Mouse (Mus musculus) liver, postnatal 0 days (tissue): Measurements from ENCODE around the gene Zfp248. TPM values are rescaled to one million over a fixed set of nuclear protein-coding genes. Genes with fewer than 3 reads are reported as not detected.

Source experiments
- ATAC-seq: fragments of 200-750 bp; cut with Nextera tagmentation; 2 replicates; pipeline ENCODE4 v1.8.0; 2017; ENCODE audit warnings: mild to moderate bottlenecking, moderate library complexity
- DNase-seq: peaks from one replicate; pipeline ENCODE4 v3.0.0-alpha.2; 2016
- H3K27ac ChIP-seq: fragments of 300-500 bp; sonication (generic); 2 replicates; pipeline ENCODE4 v1.5.1; 2014; ENCODE audit warnings: antibody characterized with exemption, moderate library complexity, mild to moderate bottlenecking, low read depth
- H3K27me3 ChIP-seq: fragments of 300-500 bp; sonication (generic); 2 replicates; pipeline ENCODE4 v1.6.1; 2014; ENCODE audit warnings: low read length, control low read depth, mixed read lengths; ENCODE audit not compliant: insufficient read depth
- H3K36me3 ChIP-seq: fragments of 300-500 bp; sonication (generic); replicated peaks from 2 replicates; pipeline ENCODE4 v1.6.1; 2014; ENCODE audit warnings: mild to moderate bottlenecking, control low read depth, low read length, moderate library complexity, mixed read lengths; ENCODE audit not compliant: insufficient read depth
- H3K4me1 ChIP-seq: fragments of 300-500 bp; sonication (generic); 2 replicates; pipeline ENCODE4 v1.6.1; 2014; ENCODE audit warnings: antibody characterized with exemption, mild to moderate bottlenecking, control low read depth; ENCODE audit not compliant: insufficient read depth
- H3K4me2 ChIP-seq: fragments of 300-500 bp; sonication (generic); 2 replicates; pipeline ENCODE4 v1.6.1; 2014; ENCODE audit warnings: low read depth, mild to moderate bottlenecking, low read length, moderate library complexity, mixed read lengths
- H3K4me3 ChIP-seq: fragments of 300-500 bp; sonication (generic); 2 replicates; pipeline ENCODE4 v1.5.1; 2014; ENCODE audit warnings: low read depth, low read length
- H3K9ac ChIP-seq: fragments of 300-500 bp; sonication (generic); replicated peaks from 2 replicates; pipeline ENCODE4 v1.6.1; 2014; ENCODE audit warnings: mild to moderate bottlenecking, moderate library complexity
- H3K9me3 ChIP-seq: fragments of 300-500 bp; sonication (generic); 2 replicates; pipeline ENCODE4 v1.6.1; 2016; ENCODE audit warnings: mild to moderate bottlenecking, control low read depth, low read length, mixed read lengths
- CTCF ChIP-seq: sonication (generic); IDR thresholded peaks from 2 replicates; pipeline ENCODE4 v1.5.1; 2016; ENCODE audit warnings: antibody characterized with exemption, low read depth
- EP300 ChIP-seq: IDR thresholded peaks from 2 replicates; pipeline ENCODE4 v1.6.1; 2016; ENCODE audit warnings: antibody characterized with exemption, low read depth, mild to moderate bottlenecking
- WGBS: fragments of 180-500 bp; shearing (Covaris S2); extraction: QIAGEN DNeasy Blood & Tissue Kit; methylation state at CpG from one replicate; pipeline ENCODE4 v1.1.7; 2014; ENCODE audit not compliant: insufficient replicate concordance; 5-methylcytosine and 5-hydroxymethylcytosine counted together
- polyA plus RNA-seq: library from polyadenylated mRNA; unstranded; fragments of >200 nt; fragmentation: Nextera tagmentation; extraction: Ambion mirVana; gene quantifications from 2 replicates; pipeline ENCODE4 v1.2.1, GENCODE M21; 2015

Zfp248 gene
- polyA plus RNA-seq, 1 experiment from 2014 or later: 0.53 TPM

- Histone ChIP-seq H3K36me3 (peaks cover 9% of the 10 kb centered on the region), H3K27ac (no peak overlapping the region), H3K9ac (no peak overlapping the region), H3K9me3 (no peaks in the 10 kb centered on the region), H3K4me2 (no peak overlapping the region), H3K4me3 (no peak overlapping the region), H3K27me3 (no peaks in the 10 kb centered on the region), H3K4me1 (no peaks in the 10 kb centered on the region)
- WGBS: 79% methylated on average over 15 of the region's 15 CpGs
- DNase-seq (no peak), ATAC-seq (no peak)
- TF ChIP-seq EP300 (no peak), CTCF (no peak)
Observed at GRCm38 (mm10) chr6:118462069-118462705, 6.9 kb upstream of the Zfp248 start.

GRCm38 (mm10) chr6:118457726-118458125, 2.4 kb upstream of the Zfp248 start:
- TF ChIP-seq EP300: no peak
- Histone ChIP-seq H3K9me3 (no peaks in the 10 kb centered on the region), H3K36me3 (no peaks in the 10 kb centered on the region), H3K4me3 (no peak overlapping the region), H3K9ac (no peak overlapping the region), H3K27me3 (no peaks in the 10 kb centered on the region), H3K27ac (no peak overlapping the region), H3K4me1 (peaks cover 3% of the 10 kb centered on the region; the same call in 1 of the 2 replicates), H3K4me2 (no peak overlapping the region)
- 83% methylated on average over 1 of the region's 1 CpGs for WGBS
- DNase-seq: no peak
- ATAC-seq: no peak

GRCm38 (mm10) chr6:118454452-118454851, 876 bp downstream of the Zfp248 start:
- Histone ChIP-seq H3K36me3 (no peaks in the 10 kb centered on the region), H3K9ac (peak overlapping the region; percentile 67; the same call in 1 of the 2 replicates), H3K4me1 (peaks cover 3% of the 10 kb centered on the region; the same call in 1 of the 2 replicates), H3K27ac (no peak overlapping the region), H3K4me2 (peak overlapping the region; percentile 87), H3K4me3 (peak overlapping the region; percentile 62), H3K27me3 (no peaks in the 10 kb centered on the region), H3K9me3 (no peaks in the 10 kb centered on the region)
- WGBS: 49% methylated on average over 8 of the region's 8 CpGs
- no peak for DNase-seq
- ATAC-seq: no peak
- no peak for TF ChIP-seq EP300
- no peak for TF ChIP-seq CTCF

- Histone ChIP-seq H3K27ac (no peak overlapping the region), H3K9me3 (peaks cover 3% of the 10 kb centered on the region; the same call in 1 of the 2 replicates), H3K4me2 (no peak overlapping the region), H3K27me3 (no peaks in the 10 kb centered on the region), H3K36me3 (peaks cover 10% of the 10 kb centered on the region), H3K9ac (no peak overlapping the region), H3K4me1 (no peaks in the 10 kb centered on the region), H3K4me3 (no peak overlapping the region)
- ATAC-seq (no peak), DNase-seq (no peak)
- no peak for TF ChIP-seq EP300
- TF ChIP-seq CTCF: no peak
- 73% methylated on average over 4 of the region's 4 CpGs for WGBS
Observed at GRCm38 (mm10) chr6:118431502-118431901, 23.8 kb downstream of the Zfp248 start.

GRCm38 (mm10) chr6:118426666-118427065, 28.7 kb downstream of the Zfp248 start:
- H3K4me2 ChIP-seq: no peak overlapping the region
- H3K4me1 ChIP-seq: no peaks in the 10 kb centered on the region
- 74% methylated on average over 1 of the region's 1 CpGs for WGBS
- no peak overlapping the region for H3K9ac ChIP-seq
- H3K27ac ChIP-seq: no peak overlapping the region
- ATAC-seq (no peak), DNase-seq (no peak)
- H3K36me3 ChIP-seq: peaks cover 10% of the 10 kb centered on the region
- TF ChIP-seq CTCF: no peak
- no peak for TF ChIP-seq EP300
- no peak overlapping the region for H3K4me3 ChIP-seq
- H3K27me3 ChIP-seq: no peaks in the 10 kb centered on the region
- peaks cover 3% of the 10 kb centered on the region; the same call in 1 of the 2 replicates for H3K9me3 ChIP-seq

- TF ChIP-seq EP300 (peak; percentile 57; the same call in 1 of the 2 replicates), CTCF (peak; percentile 99)
- peak; percentile 98 for ATAC-seq
- Histone ChIP-seq H3K4me1 (peaks cover 9% of the 10 kb centered on the region), H3K36me3 (peaks cover 25% of the 10 kb centered on the region), H3K9ac (peak within 1 kb of the TSS; percentile 69), H3K4me3 (peak within 1 kb of the TSS; percentile 67), H3K27me3 (no peaks in the 10 kb centered on the region), H3K4me2 (peak within 1 kb of the TSS; percentile 76), H3K27ac (peak within 1 kb of the TSS; percentile 86), H3K9me3 (no peaks in the 10 kb centered on the region)
- 1% methylated on average over 66 of the region's 67 CpGs for WGBS
- peak; percentile 95 for DNase-seq
Observed at GRCm38 (mm10) chr6:118419050-118419920, 36.0 kb downstream of the Zfp248 start, which contains the start of gene Bms1. Gene Bms1 (minus strand): TSS chr6:118419474.
